Mouse (Mus musculus) forebrain, embryonic 14.5 days (tissue): ENCODE results near the gene Snap23. TPM values are rescaled to one million over a fixed set of nuclear protein-coding genes. Genes with fewer than 3 reads are reported as not detected.

ENCODE experiments used
- ATAC-seq: fragments of 200-750 bp; cut with Nextera tagmentation; 2 replicates; pipeline ENCODE4 v1.8.0; 2017; ENCODE audit warnings: mild to moderate bottlenecking, moderate library complexity
- DNase-seq: peaks from one replicate; pipeline ENCODE4 v3.0.0-alpha.2; 2015; ENCODE audit warnings: low spot score
- H3K27ac ChIP-seq: fragments of 300-500 bp; sonication (generic); 2 replicates; pipeline ENCODE4 v1.5.1; 2014; ENCODE audit warnings: low read depth, mild to moderate bottlenecking, control low read depth, low read length, moderate library complexity
- H3K27me3 ChIP-seq: fragments of 300-500 bp; sonication (generic); replicated peaks from 2 replicates; pipeline ENCODE4 v1.6.1; 2014; ENCODE audit warnings: low read length, control low read depth, mixed read lengths; ENCODE audit not compliant: control insufficient read depth, insufficient read depth
- H3K36me3 ChIP-seq: fragments of 300-500 bp; sonication (generic); 2 replicates; pipeline ENCODE4 v1.6.1; 2014; ENCODE audit warnings: low read length, control low read depth; ENCODE audit not compliant: control insufficient read depth, insufficient read depth
- H3K4me1 ChIP-seq: fragments of 300-500 bp; sonication (generic); 2 replicates; pipeline ENCODE4 v1.6.1; 2014; ENCODE audit warnings: antibody characterized with exemption, low read length, control low read depth; ENCODE audit not compliant: control insufficient read depth, insufficient read depth
- H3K4me2 ChIP-seq: fragments of 300-500 bp; sonication (generic); 2 replicates; pipeline ENCODE4 v1.6.1; 2014; ENCODE audit warnings: mild to moderate bottlenecking, control low read depth, low read length
- H3K4me3 ChIP-seq: fragments of 300-500 bp; sonication (generic); 2 replicates; pipeline ENCODE4 v1.5.1; 2014; ENCODE audit warnings: low read depth, low read length, control low read depth
- H3K9ac ChIP-seq: fragments of 300-500 bp; sonication (generic); 2 replicates; pipeline ENCODE4 v1.6.1; 2014; ENCODE audit warnings: mild to moderate bottlenecking, low read length, control low read depth, moderate library complexity
- H3K9me3 ChIP-seq: fragments of 300-500 bp; sonication (generic); replicated peaks from 2 replicates; pipeline ENCODE4 v1.6.1; 2016; ENCODE audit warnings: low read length, control low read depth, mixed read lengths; ENCODE audit not compliant: control insufficient read depth
- WGBS: fragments of 180-500 bp; shearing (Covaris S2); extraction: QIAGEN DNeasy Blood & Tissue Kit; methylation state at CpG from one replicate; pipeline ENCODE4 v1.1.7; 2014; 5-methylcytosine and 5-hydroxymethylcytosine counted together
- polyA plus RNA-seq: library from polyadenylated mRNA; unstranded; fragments of >200 nt; fragmentation: Nextera tagmentation; extraction: Ambion mirVana; gene quantifications from 2 replicates; pipeline ENCODE4 v1.2.1, GENCODE M21; 2014

Gene Snap23
- 13.0 and 15.8 TPM in 2 replicates for polyA plus RNA-seq

DNA sequence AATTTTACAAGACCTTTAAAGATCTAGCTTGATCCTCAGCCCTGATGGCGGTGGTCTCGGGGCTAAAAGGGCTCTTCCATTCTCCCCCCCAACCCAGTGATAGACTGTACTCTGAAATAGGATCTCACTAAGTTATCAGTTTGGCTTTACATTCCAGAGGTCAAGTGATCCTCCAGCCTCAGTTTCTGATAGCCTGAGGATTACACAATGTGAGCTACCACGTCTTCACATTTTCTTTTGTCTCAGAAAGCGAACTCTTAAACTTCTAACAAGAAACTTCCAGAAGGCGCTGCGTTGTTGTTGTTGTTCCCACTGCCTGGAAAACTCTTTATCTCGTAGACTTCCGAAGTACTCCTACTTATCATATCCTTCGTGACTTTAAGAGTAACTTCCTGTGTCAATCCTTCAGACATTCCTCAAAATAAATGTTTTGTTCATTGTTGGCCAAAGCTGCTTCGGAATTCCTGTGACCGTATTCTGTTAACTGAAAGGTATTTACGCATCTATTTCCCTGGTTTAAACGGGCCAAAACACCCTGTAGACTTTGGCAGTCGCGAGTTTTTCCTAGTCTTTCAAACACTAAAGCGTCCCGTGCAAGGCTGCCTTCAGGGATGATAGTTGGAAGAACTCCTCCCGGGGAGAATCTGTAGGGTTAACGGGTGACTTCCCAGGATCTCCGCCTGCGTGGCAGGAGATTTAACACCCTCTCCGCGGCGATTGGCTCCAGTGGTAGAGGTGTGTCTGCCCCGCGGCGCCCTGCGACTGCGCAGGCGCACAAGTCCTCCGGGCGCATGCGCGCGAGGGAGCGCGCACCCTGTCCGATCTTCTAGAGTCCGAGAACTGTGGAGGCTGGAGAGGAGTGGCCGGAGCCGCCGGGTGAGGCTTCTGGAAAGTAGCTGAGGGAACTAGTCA lies at the start of gene Snap23:
TSS of gene Snap23 (plus strand) at position 786 of the 912 bp plus-strand sequence.
- Histone ChIP-seq H3K9me3 (no peaks in the 10 kb centered on the region), H3K4me2 (peak within 1 kb of the TSS; percentile 77), H3K4me1 (peaks cover 8% of the 10 kb centered on the region; the same call in 1 of the 2 replicates), H3K36me3 (peaks cover 6% of the 10 kb centered on the region; the same call in 1 of the 2 replicates), H3K27ac (peak within 1 kb of the TSS; percentile 39; the same call in 1 of the 2 replicates), H3K9ac (peak within 1 kb of the TSS; percentile 82), H3K27me3 (no peaks in the 10 kb centered on the region), H3K4me3 (peak within 1 kb of the TSS; percentile 59)
- ATAC-seq (peak; percentile 92), DNase-seq (peak; percentile 96)
- WGBS = 1% methylated on average over 42 of the region's 42 CpGs

DNA sequence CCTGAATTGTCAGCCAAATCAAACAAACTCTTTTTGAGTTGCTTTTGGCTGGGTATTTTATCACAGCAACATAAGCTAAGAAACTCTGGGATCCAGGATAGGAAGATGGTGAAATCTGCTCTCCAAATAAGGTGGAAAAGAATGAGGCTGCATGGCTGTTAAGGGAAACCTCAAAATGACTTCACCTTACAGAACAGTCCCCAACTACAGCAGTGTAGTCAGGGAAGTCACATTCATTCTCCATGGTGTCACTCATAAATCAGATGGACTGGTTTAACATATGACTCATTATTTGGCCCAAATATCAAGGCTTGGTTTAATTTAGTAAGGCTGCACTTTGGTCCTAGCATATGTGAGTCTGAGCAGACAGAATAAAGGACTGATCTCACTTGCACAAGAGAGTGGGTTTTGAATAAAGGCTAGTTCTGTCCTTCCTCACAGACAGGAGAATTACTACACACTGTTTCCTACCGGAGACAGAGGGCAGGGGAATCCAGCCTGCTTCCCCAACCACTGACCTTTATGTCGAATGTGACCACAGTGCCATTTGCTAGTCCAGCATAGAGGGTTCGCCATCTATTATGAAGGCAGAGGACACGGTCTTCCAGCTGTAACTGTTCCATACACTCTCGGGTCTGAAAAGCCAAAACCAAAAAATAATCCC lies 48.8 kb upstream of the Snap23 start:
- no peak overlapping the region for H3K27ac ChIP-seq
- no peaks in the 10 kb centered on the region for H3K27me3 ChIP-seq
- no peak overlapping the region for H3K9ac ChIP-seq
- H3K36me3 ChIP-seq = peaks cover 97% of the 10 kb centered on the region
- no peaks in the 10 kb centered on the region for H3K9me3 ChIP-seq
- DNase-seq (no peak), ATAC-seq (no peak)
- H3K4me3 ChIP-seq = no peak overlapping the region
- 95% methylated on average over 5 of the region's 5 CpGs for WGBS
- no peaks in the 10 kb centered on the region for H3K4me1 ChIP-seq
- no peak overlapping the region for H3K4me2 ChIP-seq

DNA sequence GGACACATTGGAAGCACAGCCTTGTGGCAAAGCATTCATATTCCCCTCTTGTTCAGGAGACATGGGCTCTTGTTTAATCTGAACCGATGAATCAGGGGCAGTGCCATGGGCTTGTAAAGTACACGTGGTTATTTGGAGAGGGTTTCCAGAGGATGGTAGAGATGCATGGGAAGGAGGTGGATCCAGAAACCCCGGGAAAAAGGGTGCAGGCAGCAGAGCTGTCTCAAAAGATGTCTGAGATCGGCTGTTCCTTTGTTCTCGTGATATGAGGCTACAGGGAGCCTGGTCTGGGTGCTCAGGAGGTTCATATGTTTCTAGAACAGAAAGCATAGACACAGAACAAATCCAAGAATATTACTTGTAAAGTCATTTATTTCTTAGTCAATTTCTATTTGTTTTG lies 40.7 kb upstream of the Snap23 start:
- peaks cover 90% of the 10 kb centered on the region for H3K36me3 ChIP-seq
- H3K4me1 ChIP-seq = no peaks in the 10 kb centered on the region
- no peak overlapping the region for H3K9ac ChIP-seq
- ATAC-seq (no peak), DNase-seq (no peak)
- no peak overlapping the region for H3K4me3 ChIP-seq
- H3K9me3 ChIP-seq = no peaks in the 10 kb centered on the region
- no peak overlapping the region for H3K4me2 ChIP-seq
- H3K27me3 ChIP-seq = no peaks in the 10 kb centered on the region
- no peak overlapping the region for H3K27ac ChIP-seq
- 87% methylated on average over 5 of the region's 5 CpGs for WGBS

DNA sequence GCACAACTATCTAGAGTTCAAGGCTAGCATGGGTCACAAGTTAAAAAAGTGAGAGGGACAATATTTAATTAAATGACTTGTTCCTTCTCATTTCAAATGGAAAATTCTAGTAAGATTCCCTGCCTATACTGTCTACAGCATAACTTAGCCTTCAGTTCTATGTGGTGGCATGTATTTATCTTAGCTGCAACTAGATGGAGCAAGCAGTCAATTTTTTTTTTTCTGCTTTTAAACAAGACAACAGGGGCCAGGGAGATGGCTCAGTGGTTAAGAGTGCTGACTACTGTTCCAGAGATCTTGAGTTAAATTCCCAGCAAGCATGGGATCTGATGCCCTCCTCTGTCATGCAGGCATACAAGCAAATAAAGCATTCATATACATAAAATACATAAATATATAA lies 37.9 kb upstream of the Snap23 start:
- Histone ChIP-seq H3K9ac (no peak overlapping the region), H3K9me3 (no peaks in the 10 kb centered on the region), H3K4me2 (no peak overlapping the region), H3K27ac (no peak overlapping the region), H3K4me3 (no peak overlapping the region), H3K36me3 (peaks cover 89% of the 10 kb centered on the region), H3K27me3 (no peaks in the 10 kb centered on the region), H3K4me1 (no peaks in the 10 kb centered on the region)
- DNase-seq = peak; percentile 11
- ATAC-seq = no peak

DNA sequence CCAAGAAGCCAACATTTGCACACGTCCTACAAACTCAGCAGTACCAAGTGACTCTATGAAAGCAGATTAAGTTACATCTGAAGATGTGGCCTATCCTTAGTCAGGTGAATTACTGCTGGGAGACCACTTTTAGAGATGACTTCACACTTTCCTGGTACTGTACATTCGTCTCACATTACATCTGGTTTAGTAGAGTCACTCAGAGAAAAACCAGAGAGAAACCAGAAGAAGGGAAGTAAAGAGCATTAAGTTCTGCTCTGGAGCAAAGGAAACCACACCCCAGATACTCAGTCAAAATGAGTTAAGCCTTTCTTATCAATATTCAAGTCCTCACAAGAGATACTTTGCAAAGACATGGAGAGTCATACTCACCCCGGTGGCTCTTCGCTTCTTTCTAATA lies 36.2 kb upstream of the Snap23 start:
- no peak overlapping the region for H3K9ac ChIP-seq
- 92% methylated on average over 4 of the region's 4 CpGs for WGBS
- peaks cover 84% of the 10 kb centered on the region for H3K36me3 ChIP-seq
- DNase-seq (no peak), ATAC-seq (no peak)
- H3K4me3 ChIP-seq = no peak overlapping the region
- no peak overlapping the region for H3K4me2 ChIP-seq
- H3K9me3 ChIP-seq = no peaks in the 10 kb centered on the region
- H3K27ac ChIP-seq = no peak overlapping the region
- no peaks in the 10 kb centered on the region for H3K4me1 ChIP-seq
- H3K27me3 ChIP-seq = no peaks in the 10 kb centered on the region

DNA sequence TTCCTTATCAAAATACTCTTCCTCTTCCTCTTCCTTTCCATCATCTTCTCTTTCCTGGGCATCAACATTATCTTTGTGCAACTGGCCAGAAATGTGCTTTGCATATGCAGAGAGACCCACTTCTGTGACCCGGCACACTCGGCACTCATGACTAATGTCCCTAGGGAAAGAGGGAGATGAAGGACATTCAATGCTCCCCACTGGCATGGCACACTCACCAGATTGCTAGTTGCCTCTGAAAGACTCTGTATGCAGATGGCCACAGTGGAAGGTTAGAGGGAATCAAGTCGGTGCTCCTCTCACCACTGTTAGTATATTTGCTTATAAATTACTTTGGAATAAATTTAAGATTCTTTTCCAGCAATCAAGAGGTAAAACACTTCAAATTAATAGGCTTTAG lies 28.1 kb upstream of the Snap23 start:
- Histone ChIP-seq H3K27me3 (no peaks in the 10 kb centered on the region), H3K9ac (no peak overlapping the region; the same call in 1 of the 2 replicates), H3K9me3 (no peaks in the 10 kb centered on the region), H3K36me3 (peaks cover 21% of the 10 kb centered on the region), H3K4me3 (no peak overlapping the region), H3K4me1 (peaks cover 6% of the 10 kb centered on the region), H3K27ac (0 out of 2 replicates have a peak overlapping the region, but pooled peaks have one; percentile 17), H3K4me2 (peak overlapping the region; percentile 6; the same call in 1 of the 2 replicates)
- WGBS = 66% methylated on average over 3 of the region's 3 CpGs
- ATAC-seq (peak; percentile 63), DNase-seq (peak; percentile 16)

DNA sequence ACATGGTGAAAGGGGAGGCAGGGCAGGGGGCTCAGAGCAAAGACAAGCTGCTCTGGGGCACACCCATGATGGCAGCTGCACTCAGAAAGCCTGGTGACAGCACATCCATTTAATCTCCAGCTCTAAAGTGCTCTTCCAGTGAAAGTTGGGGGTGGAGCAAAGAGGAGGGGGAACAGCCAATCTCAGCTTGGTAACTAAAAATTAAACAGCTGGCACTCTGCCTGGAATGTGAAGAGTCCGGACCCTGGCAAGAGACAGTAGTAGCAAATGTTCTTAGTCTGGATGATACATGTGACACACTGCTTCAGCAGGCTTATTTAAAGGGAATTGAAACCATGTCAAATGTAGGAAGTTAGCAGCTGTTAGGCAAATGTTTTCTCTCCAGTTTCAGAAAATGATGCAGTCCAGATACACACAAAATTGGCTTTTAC lies 27.7 kb upstream of the Snap23 start:
- H3K36me3 ChIP-seq = peaks cover 17% of the 10 kb centered on the region
- peaks cover 6% of the 10 kb centered on the region for H3K4me1 ChIP-seq
- no peak overlapping the region for H3K4me3 ChIP-seq
- 12% methylated on average over 1 of the region's 1 CpGs for WGBS
- H3K27ac ChIP-seq = 0 out of 2 replicates have a peak overlapping the region, but pooled peaks have one; percentile 17
- peak overlapping the region; percentile 6; the same call in 1 of the 2 replicates for H3K4me2 ChIP-seq
- no peaks in the 10 kb centered on the region for H3K9me3 ChIP-seq
- no peaks in the 10 kb centered on the region for H3K27me3 ChIP-seq
- H3K9ac ChIP-seq = no peak overlapping the region; the same call in 1 of the 2 replicates
- ATAC-seq (peak; percentile 96), DNase-seq (peak; percentile 96)

DNA sequence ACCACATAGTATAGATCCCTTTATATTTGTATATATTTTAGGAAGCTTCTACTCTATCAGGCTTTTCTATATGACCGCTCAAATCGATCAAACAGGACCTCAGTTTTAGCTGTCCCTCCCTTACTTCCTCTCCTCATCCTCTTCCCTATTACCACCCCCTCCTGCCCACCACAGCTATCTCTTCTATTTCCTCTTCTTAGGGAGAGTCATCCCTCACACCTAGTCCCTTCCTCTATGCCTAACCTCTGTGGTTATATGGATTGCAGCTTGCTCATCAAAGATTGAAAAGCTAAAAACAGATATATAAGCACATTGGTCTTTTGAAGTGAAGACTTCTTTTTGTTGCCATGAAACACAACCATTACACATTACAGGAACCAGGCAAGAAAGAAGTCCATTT lies 22.7 kb upstream of the Snap23 start:
- no peak overlapping the region for H3K9ac ChIP-seq
- 94% methylated on average over 2 of the region's 2 CpGs for WGBS

More for the DNA sequence above, 22.7 kb upstream of the Snap23 start:
- H3K36me3 ChIP-seq = peaks cover 17% of the 10 kb centered on the region; the same call in 1 of the 2 replicates
- H3K9me3 ChIP-seq = no peaks in the 10 kb centered on the region
- no peak for ATAC-seq
- peaks cover 6% of the 10 kb centered on the region for H3K4me1 ChIP-seq
- no peak overlapping the region for H3K4me3 ChIP-seq
- DNase-seq = no peak
- H3K27me3 ChIP-seq = no peaks in the 10 kb centered on the region
- no peak overlapping the region for H3K27ac ChIP-seq
- H3K4me2 ChIP-seq = no peak overlapping the region
